Mouse (Mus musculus): ENCODE data around the gene Erf.

Gene Erf

DNA sequence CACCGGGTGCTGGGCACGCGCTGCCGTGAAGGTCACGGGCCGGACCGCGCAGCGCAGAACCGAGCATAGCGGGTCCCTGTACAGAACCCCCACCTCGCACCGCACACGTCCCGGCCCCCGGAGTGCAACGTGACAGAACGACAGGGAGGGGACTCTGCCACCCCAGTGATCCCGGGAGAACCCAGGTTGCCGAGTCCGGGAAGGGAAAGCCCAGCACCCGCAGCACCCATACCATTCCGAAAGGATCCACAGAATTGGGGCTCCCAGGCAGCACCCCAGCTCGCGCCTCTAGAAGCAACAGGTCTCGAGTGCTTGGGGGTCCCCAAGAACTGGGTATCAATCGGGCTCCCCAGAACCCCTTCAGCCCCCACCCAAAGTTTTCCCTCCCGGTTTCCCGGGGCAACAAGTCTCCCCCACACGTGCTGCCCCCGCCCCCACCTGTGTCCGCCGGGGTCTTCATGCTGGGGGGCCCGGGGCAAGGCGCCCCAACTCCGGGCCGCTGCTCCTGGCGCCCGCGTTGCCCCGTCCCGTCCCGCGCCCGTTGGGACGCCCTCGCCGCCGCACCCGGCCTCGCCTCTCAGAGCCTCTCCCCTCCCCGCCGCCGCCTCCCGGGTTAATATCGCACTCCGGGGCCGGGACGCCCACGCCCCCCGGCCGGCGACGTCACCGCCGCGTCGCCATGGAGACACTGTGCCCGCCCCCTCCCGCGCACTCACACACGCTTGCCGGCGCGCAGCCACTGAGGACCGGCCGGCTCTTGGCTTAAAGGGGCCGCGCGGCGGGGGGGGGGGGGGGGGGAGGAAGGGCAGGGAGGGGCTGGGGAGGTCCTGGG, at the start of gene Erf:
TSS of gene Erf (minus strand) at position 621 of the 832 bp plus-strand sequence.
- peak; percentile 92 for DNase-seq

DNA sequence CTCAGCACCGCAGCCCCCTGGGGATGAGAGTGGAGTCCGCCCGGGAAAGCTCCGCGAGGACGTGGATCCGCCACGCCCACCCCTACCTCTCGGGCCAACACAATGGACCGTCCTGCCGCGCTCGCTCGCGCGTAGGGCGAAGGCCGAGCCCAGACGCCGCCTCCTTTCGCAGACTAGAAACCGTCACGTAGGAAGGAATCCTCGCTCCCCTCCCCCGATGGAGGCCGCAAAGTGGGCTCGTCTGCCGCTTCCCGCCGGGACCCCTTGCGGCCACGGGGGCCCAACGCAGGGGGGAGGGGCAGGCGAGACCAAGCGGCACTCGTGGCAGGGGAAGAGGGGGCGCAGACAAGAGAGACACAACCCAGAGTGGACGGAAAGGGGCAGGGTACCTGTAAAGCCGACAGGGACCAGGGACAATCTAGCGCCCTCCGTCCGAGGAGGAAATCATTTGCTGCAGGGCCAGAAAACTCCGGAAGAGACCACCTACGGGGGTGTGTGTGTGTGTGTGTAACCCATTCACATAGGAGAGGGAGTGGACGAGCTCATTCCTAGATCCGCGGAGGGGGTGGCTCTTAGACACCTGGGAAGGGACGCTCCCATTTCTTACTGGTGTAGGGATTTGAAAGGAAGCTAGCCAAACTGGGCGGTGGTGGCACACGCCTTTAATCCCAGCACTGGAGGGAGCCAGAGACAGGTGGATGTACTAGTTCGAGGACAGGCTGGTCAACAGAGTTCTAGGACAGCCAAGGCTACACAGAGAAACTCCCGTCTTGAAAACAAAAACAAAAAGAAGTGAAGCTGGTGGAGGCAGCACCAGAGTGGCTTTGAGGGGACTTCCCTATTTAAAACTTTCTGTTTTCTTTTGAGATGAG, 47.1 kb upstream of the Erf start, which contains the start of gene Pafah1b3:
TSS of gene Pafah1b3 (minus strand) at position 533 of the 872 bp plus-strand sequence.
- peak; percentile 97 for DNase-seq

DNA sequence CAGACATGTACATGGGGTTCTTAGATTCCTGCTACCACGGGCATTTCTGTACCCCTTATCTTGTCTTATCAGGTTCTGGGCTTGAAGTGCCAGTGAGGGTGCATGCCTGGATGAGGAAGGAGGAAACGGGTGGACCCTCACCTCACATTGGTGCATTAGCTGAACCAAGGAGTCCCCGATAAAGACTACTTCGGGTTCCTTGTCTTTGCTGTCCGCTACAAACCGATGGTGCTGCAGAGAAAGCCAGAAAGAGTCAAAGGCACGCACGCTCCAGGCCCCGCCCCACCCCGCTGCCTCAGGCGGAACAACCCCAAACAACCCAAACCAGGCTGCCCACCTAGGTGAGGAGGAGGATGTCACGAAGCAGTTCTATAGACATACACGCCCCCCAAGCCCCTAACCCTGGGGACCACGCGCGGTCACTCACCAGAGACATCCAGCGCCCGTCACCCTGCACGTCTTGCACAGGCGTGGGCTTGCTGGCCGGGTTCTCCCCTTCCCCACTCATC, 46.4 kb upstream of the Erf start:
- no peak for DNase-seq

- DNase-seq = no peak
These were observed 44.6 kb upstream of the Erf start for GRCm38 (mm10) chr7:25294960-25295722.

DNA sequence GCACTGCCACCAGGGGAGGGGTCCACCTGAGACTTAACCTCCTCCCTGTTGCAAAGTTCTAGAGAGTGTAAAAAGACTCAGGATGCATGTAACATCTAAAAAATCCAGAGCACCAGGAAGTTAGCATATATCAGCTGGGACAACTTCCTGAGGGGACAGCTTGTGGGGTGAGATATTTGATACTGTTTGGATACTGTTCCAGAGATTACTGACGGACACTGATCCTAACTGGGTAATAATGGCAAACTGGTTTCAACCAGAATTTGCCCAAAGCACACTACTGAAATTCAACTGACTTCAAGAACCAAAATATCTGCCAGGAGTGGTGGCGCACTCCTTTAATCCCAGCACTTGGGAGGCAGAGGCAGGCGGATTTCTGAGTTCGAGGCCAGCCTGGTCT, 43.9 kb upstream of the Erf start:
- DNase-seq = no peak

GRCm38 (mm10) chr7:25293191-25293739, 42.7 kb upstream of the Erf start:
- no peak for DNase-seq

GRCm38 (mm10) chr7:25292107-25292506, 41.5 kb upstream of the Erf start:
- DNase-seq = no peak

DNA sequence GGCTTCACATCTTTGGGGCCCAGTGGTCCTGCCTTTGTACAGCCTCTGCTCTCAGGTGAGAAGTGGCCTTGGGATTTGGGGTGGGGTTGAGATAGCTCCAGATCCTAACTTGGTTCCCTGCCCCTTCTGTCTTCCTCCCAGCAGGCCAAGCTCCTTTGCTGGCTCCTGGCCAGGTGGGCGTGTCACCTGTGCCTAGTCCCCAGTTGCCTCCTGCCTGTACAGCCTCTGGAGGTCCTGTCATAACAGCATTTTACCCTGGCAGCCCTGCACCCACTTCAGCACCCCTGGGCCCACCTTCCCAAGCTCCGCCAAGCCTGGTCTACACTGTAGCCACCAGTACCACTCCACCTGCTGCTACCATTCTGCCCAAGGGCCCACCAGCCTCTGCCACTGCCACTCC, 40.4 kb upstream of the Erf start:
- DNase-seq = no peak

- no peak for DNase-seq
These were observed 39.9 kb upstream of the Erf start for GRCm38 (mm10) chr7:25290463-25290862.

DNA sequence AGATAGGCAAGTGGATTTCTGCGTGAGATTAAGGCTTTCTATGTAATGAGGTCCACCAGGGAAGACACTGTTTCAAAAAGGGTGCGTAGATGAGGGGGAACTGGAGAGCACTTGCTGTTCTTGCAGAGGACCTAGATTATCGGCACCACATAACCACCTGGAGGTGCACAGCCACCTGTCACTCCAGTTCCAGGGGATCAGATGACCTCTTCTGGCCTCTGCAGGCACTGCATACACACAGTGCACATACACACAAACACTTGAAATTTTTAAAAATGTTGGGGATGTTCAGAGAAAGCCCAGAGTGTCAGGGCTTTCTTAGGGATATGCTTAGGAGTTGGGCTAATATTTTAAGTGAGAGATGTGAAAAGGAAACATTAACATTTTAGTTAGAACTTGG, 39.4 kb upstream of the Erf start:
- DNase-seq = no peak

- no peak for DNase-seq
These were observed 38.2 kb upstream of the Erf start for GRCm38 (mm10) chr7:25288721-25289120.

- no peak for DNase-seq
These were observed 37.5 kb upstream of the Erf start for GRCm38 (mm10) chr7:25288011-25288410.

DNA sequence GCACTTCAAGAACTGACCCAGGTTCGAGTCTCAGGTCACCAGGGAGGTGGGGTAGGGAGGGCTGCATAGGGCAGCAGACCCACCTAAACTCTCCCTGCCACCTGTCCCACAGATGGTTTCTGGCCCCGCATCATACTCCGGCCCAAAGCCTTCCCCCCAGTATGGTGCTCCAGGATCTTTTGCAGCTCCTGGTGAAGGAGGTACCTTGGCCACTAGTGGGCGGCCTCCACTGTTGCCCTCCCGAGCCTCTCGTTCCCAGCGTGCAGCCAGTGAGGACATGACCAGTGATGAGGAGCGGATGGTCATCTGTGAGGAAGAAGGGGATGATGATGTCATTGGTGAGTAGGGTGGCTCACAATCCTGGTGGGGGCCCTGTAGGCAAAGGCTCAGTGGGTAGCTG, 36.4 kb upstream of the Erf start:
- no peak for DNase-seq

- DNase-seq = no peak
These were observed 35.1 kb upstream of the Erf start for GRCm38 (mm10) chr7:25285511-25286238.

- DNase-seq = peak; percentile 73
These were observed 34.2 kb upstream of the Erf start for GRCm38 (mm10) chr7:25284766-25285165.

DNA sequence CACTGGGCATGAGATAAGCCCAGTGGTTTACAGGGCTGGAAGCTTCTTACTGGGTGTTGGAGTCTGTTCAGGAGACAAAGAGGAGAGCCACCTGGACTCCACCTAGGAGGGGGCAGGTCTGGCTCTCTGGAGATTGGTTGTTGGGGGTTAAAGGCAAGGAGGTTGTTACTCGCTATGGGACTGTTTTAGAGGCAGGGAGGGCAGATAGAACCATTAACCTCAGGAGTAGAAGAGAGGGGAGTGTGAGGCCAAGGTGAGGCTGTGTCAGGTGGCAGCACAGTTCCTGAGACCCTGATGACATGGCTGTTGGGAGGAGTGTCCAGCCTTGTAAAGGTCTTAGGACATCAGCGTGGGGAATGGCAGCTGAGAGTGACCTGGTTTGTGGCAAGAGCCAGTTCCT, 33.6 kb upstream of the Erf start:
- no peak for DNase-seq

DNA sequence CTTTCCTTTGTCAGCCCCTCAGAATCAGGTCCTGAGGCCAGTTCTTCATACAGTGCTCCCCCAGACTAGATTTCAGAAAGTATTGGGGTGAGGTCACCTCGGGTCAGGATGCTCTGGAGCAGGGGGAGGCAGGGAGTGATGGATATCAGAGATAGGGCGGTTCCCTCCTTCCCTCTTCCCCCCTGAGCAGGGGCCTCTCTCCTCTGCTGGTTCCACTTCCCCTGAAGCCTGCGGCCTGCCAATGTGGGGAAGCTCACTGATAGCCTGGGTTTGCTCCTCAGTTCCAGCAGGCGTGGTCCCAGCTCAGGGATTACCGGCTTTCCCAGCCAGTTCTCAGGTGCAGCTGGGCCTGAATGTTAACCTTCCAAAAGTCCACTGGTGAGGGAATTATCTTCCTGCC, 33.1 kb upstream of the Erf start:
- no peak for DNase-seq

DNA sequence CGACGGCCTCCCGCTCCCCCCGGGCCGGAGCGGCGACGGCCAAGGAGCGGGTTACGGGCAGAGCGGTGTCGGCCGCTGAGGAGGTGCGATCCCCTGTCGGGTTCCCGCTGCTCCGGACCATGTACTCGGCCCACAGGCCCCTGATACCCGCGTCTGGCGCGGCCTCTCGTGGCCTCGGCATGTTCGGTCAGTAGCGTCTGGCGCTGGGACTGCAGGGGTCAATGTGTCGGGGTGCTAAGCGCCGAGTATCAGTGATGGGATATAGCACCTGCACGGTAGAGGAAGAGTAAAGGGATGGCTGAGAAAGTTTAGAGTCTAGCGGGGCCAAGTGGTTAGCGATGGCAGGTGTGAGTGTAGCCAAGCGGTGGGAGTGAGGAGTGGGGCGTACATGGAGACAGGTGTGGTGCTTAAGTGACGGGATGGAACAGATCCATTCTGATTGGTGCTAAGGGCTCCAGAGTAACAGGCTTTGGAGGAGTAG, 32.2 kb upstream of the Erf start:
- DNase-seq = peak; percentile 76

DNA sequence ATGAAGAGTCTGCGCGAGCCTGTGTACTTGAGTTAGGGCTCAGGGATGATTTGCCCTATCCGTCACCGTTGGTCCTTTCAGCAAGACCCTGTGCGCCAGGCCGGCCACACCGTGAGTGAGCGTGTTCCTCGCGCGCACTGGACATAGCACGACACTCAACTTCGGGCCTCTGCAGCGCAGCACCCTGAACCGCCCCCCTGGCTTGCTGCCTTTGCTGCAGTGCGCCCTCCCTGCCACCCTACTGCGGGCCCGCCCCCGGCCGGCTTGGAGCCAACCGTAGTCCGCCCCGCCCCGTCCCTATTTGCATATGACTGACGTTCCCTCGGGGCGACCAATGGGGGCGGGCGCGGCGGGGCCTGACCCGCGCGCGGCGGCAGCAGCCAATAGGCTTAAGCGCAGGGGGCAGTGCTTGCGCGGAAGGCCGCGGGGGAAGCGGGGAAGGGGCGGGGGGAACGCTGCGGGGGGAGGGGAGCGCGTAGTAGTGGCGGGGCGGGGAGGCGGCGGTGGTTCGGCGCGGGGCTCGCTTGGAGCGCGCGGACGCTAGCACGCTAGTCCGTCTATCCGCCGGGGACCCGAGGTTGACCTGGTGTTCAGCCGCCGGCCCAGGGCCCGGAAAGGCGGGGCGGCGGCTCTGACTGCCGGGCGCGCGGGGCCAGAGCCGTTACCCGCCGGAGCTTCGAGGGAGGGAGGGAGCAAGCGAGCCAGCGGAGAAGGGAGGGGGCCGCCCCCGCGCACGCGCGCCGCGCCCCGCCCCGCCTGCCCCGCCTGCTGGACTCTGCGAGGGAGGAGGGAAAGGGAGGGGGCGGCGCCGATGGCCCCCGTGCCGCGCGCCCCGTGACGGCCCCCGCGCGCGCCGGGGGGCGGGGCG, 31.4 kb upstream of the Erf start:
- DNase-seq = peak; percentile 96

DNA sequence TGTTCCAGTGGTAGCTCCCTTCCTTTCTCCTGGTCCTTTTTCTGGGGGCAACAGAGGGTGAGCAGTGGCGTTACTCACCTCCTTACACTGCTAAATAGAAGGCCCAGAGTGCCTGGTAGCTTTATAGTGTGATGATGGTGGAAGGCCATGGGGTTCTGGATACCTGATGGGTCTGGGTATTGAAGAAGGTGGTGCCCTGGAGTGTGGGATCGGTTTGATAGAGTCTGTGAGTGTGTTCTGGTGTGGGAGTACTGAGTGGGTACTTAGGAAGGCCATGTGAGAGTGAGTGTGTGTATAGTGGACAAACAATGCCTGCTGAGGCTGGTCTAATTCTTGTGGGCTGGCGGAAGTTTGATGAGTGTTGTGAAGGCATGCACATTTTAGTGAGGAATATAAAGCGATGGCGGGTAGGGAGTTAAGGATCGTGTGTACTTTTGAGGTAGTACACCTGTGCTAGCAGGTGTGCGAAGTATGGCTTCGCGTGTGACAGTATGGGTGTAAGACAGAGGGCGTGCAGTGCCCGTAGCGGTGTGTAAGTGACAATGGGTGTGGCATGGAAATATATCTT, 30.7 kb upstream of the Erf start:
- DNase-seq = peak; percentile 69

Measured in cerebellum, adult 9-10 months (tissue).